Mouse (Mus musculus): ENCODE results near the gene Chac1. TPM values are rescaled to one million over a fixed set of nuclear protein-coding genes. Genes with fewer than 3 reads are reported as not detected.

Gene Chac1
- polyA plus RNA-seq, 1 experiment from 2014 or later: 0.90 TPM

DNA sequence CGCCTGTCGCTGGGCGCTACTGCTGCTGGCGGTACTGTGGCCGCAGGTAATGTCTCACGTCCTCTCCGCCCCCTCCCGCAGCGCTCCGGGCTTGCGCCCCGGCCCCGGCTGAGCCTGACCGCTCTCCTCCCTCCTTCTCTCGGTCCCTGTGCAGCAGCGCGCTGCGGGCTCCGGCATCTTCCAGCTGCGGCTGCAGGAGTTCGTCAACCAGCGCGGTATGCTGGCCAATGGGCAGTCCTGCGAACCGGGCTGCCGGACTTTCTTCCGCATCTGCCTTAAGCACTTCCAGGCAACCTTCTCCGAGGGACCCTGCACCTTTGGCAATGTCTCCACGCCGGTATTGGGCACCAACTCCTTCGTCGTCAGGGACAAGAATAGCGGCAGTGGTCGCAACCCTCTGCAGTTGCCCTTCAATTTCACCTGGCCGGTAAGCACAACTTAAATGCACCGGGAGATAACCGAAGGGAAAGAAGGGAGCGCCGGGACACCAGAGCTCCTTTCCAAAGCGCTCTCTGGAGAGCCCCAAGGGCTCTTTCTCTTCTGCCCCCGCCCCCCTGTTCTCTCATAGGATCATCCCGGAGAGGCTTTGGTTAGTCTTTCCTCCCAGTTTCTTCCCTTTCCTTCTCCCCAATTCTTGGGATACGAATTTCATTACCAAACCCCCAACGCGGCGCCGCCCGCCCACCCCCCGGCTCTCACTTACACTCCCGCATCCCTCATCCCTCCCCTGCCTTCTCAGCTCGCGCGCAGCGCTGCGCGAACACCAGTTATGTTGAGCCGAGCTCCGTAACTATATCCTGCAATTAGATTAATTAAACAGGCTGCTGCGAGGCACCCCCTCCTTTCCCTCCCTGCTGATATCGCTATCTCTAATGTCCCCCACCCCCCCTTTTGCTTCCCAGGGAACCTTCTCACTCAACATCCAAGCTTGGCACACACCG is 24.6 kb upstream of the Chac1 start:
- no peak overlapping the region for H3K27ac ChIP-seq (ENCODE audit: low read depth, low read length)

DNA sequence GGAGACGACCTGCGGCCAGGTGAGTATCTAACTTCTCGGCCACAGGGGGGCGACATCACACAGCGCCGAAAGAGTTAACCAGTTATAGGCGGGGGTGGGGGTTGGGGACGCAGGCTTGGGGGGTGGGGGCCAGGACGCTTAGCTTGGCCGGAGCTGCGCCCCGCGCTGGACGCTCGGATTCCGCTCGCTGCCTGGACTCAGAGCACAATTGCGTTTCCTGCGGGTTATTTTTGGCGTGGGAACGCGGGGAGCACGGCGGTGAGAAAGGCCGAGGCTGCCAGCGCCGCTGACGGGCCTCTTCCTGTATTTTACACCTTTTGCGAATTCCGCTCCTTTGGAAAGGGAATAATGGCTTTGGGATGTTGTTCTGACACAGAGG is 23.9 kb upstream of the Chac1 start:
- no peaks in the 10 kb centered on the region for H3K9me3 ChIP-seq (ENCODE audit: control insufficient read depth, low read length)
- H3K4me1 ChIP-seq (replicated peaks; ENCODE audit: control insufficient read depth, insufficient read depth, low read length): peaks cover 35% of the 10 kb centered on the region
- peaks cover 89% of the 10 kb centered on the region for H3K27me3 ChIP-seq (ENCODE audit: control insufficient read depth, insufficient read depth, low read length)
- H3K27ac ChIP-seq (ENCODE audit: low read depth, low read length): no peak overlapping the region
- no peak overlapping the region for H3K9ac ChIP-seq (ENCODE audit: low read length)
- ATAC-seq (replicated peaks; ENCODE audit: low FRiP score) (no peak), DNase-seq (ENCODE audit: low spot score) (no peak)
- peak overlapping the region; percentile 34 for H3K4me3 ChIP-seq (ENCODE audit: low read depth, low read length)
- under 1% methylated on average over 30 of the region's 30 CpGs for WGBS
- peak overlapping the region; percentile 60 for H3K4me2 ChIP-seq (ENCODE audit: low read depth, low read length, severe bottlenecking)
- H3K36me3 ChIP-seq (ENCODE audit: control insufficient read depth, insufficient read depth, low read length): no peaks in the 10 kb centered on the region

More for the DNA sequence above, 24.6 kb upstream of the Chac1 start:
- Histone ChIP-seq H3K36me3 (ENCODE audit: control insufficient read depth, insufficient read depth, low read length) (no peaks in the 10 kb centered on the region), H3K9ac (ENCODE audit: low read length) (no peak overlapping the region), H3K27me3 (ENCODE audit: control insufficient read depth, insufficient read depth, low read length) (peaks cover 96% of the 10 kb centered on the region), H3K4me2 (ENCODE audit: low read depth, low read length, severe bottlenecking) (peak overlapping the region; percentile 60), H3K4me1 (replicated peaks; ENCODE audit: control insufficient read depth, insufficient read depth, low read length) (peaks cover 40% of the 10 kb centered on the region), H3K9me3 (ENCODE audit: control insufficient read depth, low read length) (no peaks in the 10 kb centered on the region), H3K4me3 (ENCODE audit: low read depth, low read length) (peak overlapping the region; percentile 34)
- WGBS: under 1% methylated on average over 58 of the region's 61 CpGs
- ATAC-seq (replicated peaks; ENCODE audit: low FRiP score) (no peak), DNase-seq (ENCODE audit: low spot score) (no peak)

DNA sequence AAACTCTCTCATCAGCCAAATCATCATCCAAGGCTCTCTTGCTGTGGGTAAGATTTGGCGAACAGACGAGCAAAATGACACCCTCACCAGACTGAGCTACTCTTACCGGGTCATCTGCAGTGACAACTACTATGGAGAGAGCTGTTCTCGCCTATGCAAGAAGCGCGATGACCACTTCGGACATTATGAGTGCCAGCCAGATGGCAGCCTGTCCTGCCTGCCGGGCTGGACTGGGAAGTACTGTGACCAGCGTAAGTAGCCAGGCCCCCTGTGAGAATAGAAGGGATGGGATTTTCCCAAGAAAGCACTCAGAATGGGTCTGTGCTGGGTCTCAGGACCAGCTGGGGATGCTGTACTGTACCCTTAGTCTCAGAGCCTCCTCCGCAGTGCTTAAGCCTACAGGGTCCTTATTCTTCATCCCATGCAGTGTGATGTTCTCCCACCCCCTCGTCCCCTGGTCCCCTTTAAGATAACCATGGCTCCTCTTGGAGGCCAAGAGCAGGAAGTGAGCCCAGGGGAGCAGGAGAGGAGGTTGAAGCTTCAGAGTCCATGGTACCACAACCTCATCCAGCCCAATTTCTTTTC is 23.0 kb upstream of the Chac1 start:
- H3K27ac ChIP-seq (ENCODE audit: low read depth, low read length): no peak overlapping the region
- ATAC-seq (replicated peaks; ENCODE audit: low FRiP score) (no peak), DNase-seq (ENCODE audit: low spot score) (no peak)
- no peaks in the 10 kb centered on the region for H3K9me3 ChIP-seq (ENCODE audit: control insufficient read depth, low read length)
- no peak overlapping the region for H3K4me3 ChIP-seq (ENCODE audit: low read depth, low read length)
- no peaks in the 10 kb centered on the region for H3K36me3 ChIP-seq (ENCODE audit: control insufficient read depth, insufficient read depth, low read length)
- WGBS: 10% methylated on average over 11 of the region's 11 CpGs
- no peak overlapping the region for H3K9ac ChIP-seq (ENCODE audit: low read length)
- peaks cover 80% of the 10 kb centered on the region for H3K27me3 ChIP-seq (ENCODE audit: control insufficient read depth, insufficient read depth, low read length)
- H3K4me2 ChIP-seq (ENCODE audit: low read depth, low read length, severe bottlenecking): no peak overlapping the region
- peaks cover 26% of the 10 kb centered on the region for H3K4me1 ChIP-seq (replicated peaks; ENCODE audit: control insufficient read depth, insufficient read depth, low read length)

- peaks cover 26% of the 10 kb centered on the region for H3K4me1 ChIP-seq (replicated peaks; ENCODE audit: control insufficient read depth, insufficient read depth, low read length)
- 46% methylated on average over 5 of the region's 5 CpGs for WGBS
- no peak for DNase-seq (ENCODE audit: low spot score)
These were observed 22.5 kb upstream of the Chac1 start for GRCm38 (mm10) chr2:119328546-119328945.

DNA sequence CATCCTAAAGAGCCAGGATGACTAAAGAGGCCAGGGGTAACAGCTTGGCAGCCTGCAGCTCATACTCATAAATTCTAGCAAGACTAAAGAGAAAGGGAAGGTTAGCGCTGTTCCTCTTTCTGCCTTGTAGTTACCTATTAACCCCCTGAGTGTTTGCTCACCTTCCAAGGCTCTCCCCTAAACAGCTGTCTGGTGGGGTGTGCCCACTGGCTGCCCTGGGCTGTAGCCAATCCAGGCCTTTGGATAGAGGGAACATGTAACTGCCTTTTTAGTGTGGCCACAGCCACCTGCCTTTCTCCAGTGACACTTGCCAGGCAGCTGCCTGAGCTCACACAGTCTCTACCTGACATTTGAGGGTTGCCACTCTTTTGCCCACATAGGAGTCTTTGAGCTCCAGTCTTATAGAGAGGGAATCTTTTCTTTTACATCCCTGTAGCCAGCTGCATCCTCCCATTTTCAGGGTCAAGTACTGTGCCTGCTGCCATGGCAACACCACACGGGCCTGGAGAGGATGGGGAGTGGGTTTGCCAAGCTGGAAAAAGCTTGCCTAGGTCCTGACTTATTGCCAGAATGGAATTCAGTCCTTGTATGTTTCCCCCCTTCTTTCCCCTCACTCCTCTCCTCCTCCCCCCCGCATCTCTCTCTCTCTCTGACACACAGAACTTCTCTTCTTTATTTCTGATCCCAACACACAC is 21.8 kb upstream of the Chac1 start:
- no peak overlapping the region for H3K27ac ChIP-seq (ENCODE audit: low read depth, low read length)
- peaks cover 23% of the 10 kb centered on the region for H3K4me1 ChIP-seq (replicated peaks; ENCODE audit: control insufficient read depth, insufficient read depth, low read length)
- peaks cover 67% of the 10 kb centered on the region for H3K27me3 ChIP-seq (ENCODE audit: control insufficient read depth, insufficient read depth, low read length)
- H3K4me3 ChIP-seq (ENCODE audit: low read depth, low read length): no peak overlapping the region
- no peak overlapping the region for H3K9ac ChIP-seq (ENCODE audit: low read length)
- DNase-seq (ENCODE audit: low spot score) (peak; percentile 37), ATAC-seq (replicated peaks; ENCODE audit: low FRiP score) (no peak)
- H3K4me2 ChIP-seq (ENCODE audit: low read depth, low read length, severe bottlenecking): no peak overlapping the region
- no peaks in the 10 kb centered on the region for H3K9me3 ChIP-seq (ENCODE audit: control insufficient read depth, low read length)
- WGBS: 67% methylated on average over 3 of the region's 3 CpGs
- H3K36me3 ChIP-seq (ENCODE audit: control insufficient read depth, insufficient read depth, low read length): no peaks in the 10 kb centered on the region

More at GRCm38 (mm10) chr2:119328546-119328945, 22.5 kb upstream of the Chac1 start:
- Histone ChIP-seq H3K36me3 (ENCODE audit: control insufficient read depth, insufficient read depth, low read length) (no peaks in the 10 kb centered on the region), H3K9ac (ENCODE audit: low read length) (no peak overlapping the region), H3K4me3 (ENCODE audit: low read depth, low read length) (no peak overlapping the region), H3K27ac (ENCODE audit: low read depth, low read length) (no peak overlapping the region), H3K9me3 (ENCODE audit: control insufficient read depth, low read length) (no peaks in the 10 kb centered on the region), H3K4me2 (ENCODE audit: low read depth, low read length, severe bottlenecking) (no peak overlapping the region), H3K27me3 (ENCODE audit: control insufficient read depth, insufficient read depth, low read length) (peaks cover 75% of the 10 kb centered on the region)
- ATAC-seq (replicated peaks; ENCODE audit: low FRiP score): no peak

- ATAC-seq (replicated peaks; ENCODE audit: low FRiP score) (no peak), DNase-seq (ENCODE audit: low spot score) (peak; percentile 47)
- WGBS: 90% methylated on average over 8 of the region's 8 CpGs
- Histone ChIP-seq H3K4me2 (ENCODE audit: low read depth, low read length, severe bottlenecking) (no peak overlapping the region), H3K9ac (ENCODE audit: low read length) (no peak overlapping the region), H3K4me3 (ENCODE audit: low read depth, low read length) (no peak overlapping the region), H3K9me3 (ENCODE audit: control insufficient read depth, low read length) (no peaks in the 10 kb centered on the region), H3K36me3 (ENCODE audit: control insufficient read depth, insufficient read depth, low read length) (no peaks in the 10 kb centered on the region), H3K27me3 (ENCODE audit: control insufficient read depth, insufficient read depth, low read length) (peaks cover 52% of the 10 kb centered on the region), H3K27ac (ENCODE audit: low read depth, low read length) (no peak overlapping the region), H3K4me1 (replicated peaks; ENCODE audit: control insufficient read depth, insufficient read depth, low read length) (peaks cover 14% of the 10 kb centered on the region; the same call in 1 of the 2 replicates)
These were observed 20.2 kb upstream of the Chac1 start for GRCm38 (mm10) chr2:119330795-119331194.

DNA sequence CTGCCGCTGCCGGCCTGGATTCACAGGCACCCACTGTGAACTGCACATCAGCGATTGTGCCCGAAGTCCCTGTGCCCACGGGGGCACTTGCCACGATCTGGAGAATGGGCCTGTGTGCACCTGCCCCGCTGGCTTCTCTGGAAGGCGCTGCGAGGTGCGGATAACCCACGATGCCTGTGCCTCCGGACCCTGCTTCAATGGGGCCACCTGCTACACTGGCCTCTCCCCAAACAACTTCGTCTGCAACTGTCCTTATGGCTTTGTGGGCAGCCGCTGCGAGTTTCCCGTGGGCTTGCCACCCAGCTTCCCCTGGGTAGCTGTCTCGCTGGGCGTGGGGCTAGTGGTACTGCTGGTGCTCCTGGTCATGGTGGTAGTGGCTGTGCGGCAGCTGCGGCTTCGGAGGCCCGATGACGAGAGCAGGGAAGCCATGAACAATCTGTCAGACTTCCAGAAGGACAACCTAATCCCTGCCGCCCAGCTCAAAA is 18.8 kb upstream of the Chac1 start:
- Histone ChIP-seq H3K4me1 (replicated peaks; ENCODE audit: control insufficient read depth, insufficient read depth, low read length) (peaks cover 2% of the 10 kb centered on the region; the same call in 1 of the 2 replicates), H3K9me3 (ENCODE audit: control insufficient read depth, low read length) (no peaks in the 10 kb centered on the region), H3K27me3 (ENCODE audit: control insufficient read depth, insufficient read depth, low read length) (peaks cover 38% of the 10 kb centered on the region), H3K9ac (ENCODE audit: low read length) (no peak overlapping the region), H3K36me3 (ENCODE audit: control insufficient read depth, insufficient read depth, low read length) (no peaks in the 10 kb centered on the region), H3K4me3 (ENCODE audit: low read depth, low read length) (no peak overlapping the region), H3K27ac (ENCODE audit: low read depth, low read length) (no peak overlapping the region), H3K4me2 (ENCODE audit: low read depth, low read length, severe bottlenecking) (no peak overlapping the region)
- WGBS: 78% methylated on average over 24 of the region's 24 CpGs
- ATAC-seq (replicated peaks; ENCODE audit: low FRiP score) (no peak), DNase-seq (ENCODE audit: low spot score) (peak; percentile 45)

GRCm38 (mm10) chr2:119334135-119334534 is 16.9 kb upstream of the Chac1 start:
- no peak for DNase-seq (ENCODE audit: low spot score)
- Histone ChIP-seq H3K27me3 (ENCODE audit: control insufficient read depth, insufficient read depth, low read length) (peaks cover 19% of the 10 kb centered on the region), H3K27ac (ENCODE audit: low read depth, low read length) (no peak overlapping the region)

More at GRCm38 (mm10) chr2:119334135-119334534, 16.9 kb upstream of the Chac1 start:
- Histone ChIP-seq H3K9me3 (ENCODE audit: control insufficient read depth, low read length) (no peaks in the 10 kb centered on the region), H3K4me3 (ENCODE audit: low read depth, low read length) (no peak overlapping the region), H3K36me3 (ENCODE audit: control insufficient read depth, insufficient read depth, low read length) (no peaks in the 10 kb centered on the region), H3K4me2 (ENCODE audit: low read depth, low read length, severe bottlenecking) (no peak overlapping the region), H3K9ac (ENCODE audit: low read length) (no peak overlapping the region), H3K4me1 (replicated peaks; ENCODE audit: control insufficient read depth, insufficient read depth, low read length) (peaks cover under 1% of the 10 kb centered on the region; the same call in 1 of the 2 replicates)
- WGBS: 81% methylated on average over 1 of the region's 1 CpGs
- ATAC-seq (replicated peaks; ENCODE audit: low FRiP score): no peak
